Mouse (Mus musculus) adrenal gland, postnatal 10 days (tissue): ENCODE measurements around the gene Igtp. TPM values are rescaled to one million over a fixed set of nuclear protein-coding genes. Genes with fewer than 3 reads are reported as not detected.

Experiments used
- total RNA-seq, 2 experiments: library from RNA; stranded (reverse); gene quantifications; 2 replicates each; pipeline ENCODE4 v1.2.3; 2021

The Igtp gene
- total RNA-seq, 2 experiments from 2014 or later, result 7.7 to 8.4 TPM

Other genes with a start within 250 kb of the Igtp start
- gene Larp1, start 190.5 kb upstream of the Igtp start, total RNA-seq, result 10 to 100 TPM; 78.6 to 85.0 TPM
- gene Gm12248, start 106.4 kb upstream of the Igtp start, total RNA-seq, result not detected
- gene Cnot8, start 95.4 kb upstream of the Igtp start, total RNA-seq, result 10 to 100 TPM; 42.9 to 49.3 TPM
- 10 to 100 TPM; 16.5 to 19.1 TPM for gene Gemin5, start 31.0 kb upstream of the Igtp start, total RNA-seq
- 10 to 100 TPM; 68.8 to 70.9 TPM for gene Mrpl22, start 27.9 kb upstream of the Igtp start, total RNA-seq
- gene Irgm2, start 62 bp downstream of the Igtp start, total RNA-seq, result 1 to 10 TPM; 8.8 to 9.8 TPM
- under 1 TPM; 0.21 to 0.36 TPM for gene 4930438A08Rik, start 75.2 kb downstream of the Igtp start, total RNA-seq
- gene Zfp692, start 107.5 kb downstream of the Igtp start, total RNA-seq, result 10 to 100 TPM in 1 of 2 experiments, 1 to 10 TPM in 1; 6.9 to 13.1 TPM
- gene Zfp672, start 130.8 kb downstream of the Igtp start, total RNA-seq, result 10 to 100 TPM; 50.9 to 60.2 TPM
- gene Sh3bp5l, start 131.2 kb downstream of the Igtp start, total RNA-seq, result 10 to 100 TPM; 36.6 to 46.1 TPM
- gene Lypd8, start 179.5 kb downstream of the Igtp start, total RNA-seq, result not detected
- gene 1810065E05Rik, start 221.6 kb downstream of the Igtp start, total RNA-seq, result not detected
- not detected for gene Gm12253, start 233.0 kb downstream of the Igtp start, total RNA-seq